Mouse (Mus musculus) midbrain, embryonic 15.5 days (tissue): ENCODE measurements at regions not wholly inside any gene's neighbourhood (a gene's known extent, or its start where the extent isn't known, plus 50 kb on each side); places are given as distances from the start of the nearest gene placed in this dataset.
A peak's percentile ranks its signal among the peaks of the same experiment; 100 is the strongest.

Experiments used
- ATAC-seq: fragments of 200-750 bp; cut with Nextera tagmentation; replicated peaks from 2 replicates; pipeline ENCODE4 v1.8.0; 2017; ENCODE audit warnings: moderate TSS enrichment
- H3K27ac ChIP-seq: fragments of 300-500 bp; sonication (generic); 2 replicates; pipeline ENCODE4 v1.5.1; 2015; ENCODE audit warnings: mild to moderate bottlenecking, inconsistent platforms
- H3K27me3 ChIP-seq: fragments of 300-500 bp; sonication (generic); replicated peaks from 2 replicates; pipeline ENCODE4 v1.6.1; 2015; ENCODE audit warnings: inconsistent platforms
- H3K36me3 ChIP-seq: fragments of 300-500 bp; sonication (generic); replicated peaks from 2 replicates; pipeline ENCODE4 v1.6.1; 2015; ENCODE audit warnings: inconsistent platforms
- H3K4me1 ChIP-seq: fragments of 300-500 bp; sonication (generic); 2 replicates; pipeline ENCODE4 v1.6.1; 2015; ENCODE audit warnings: inconsistent platforms
- H3K4me2 ChIP-seq: fragments of 300-500 bp; sonication (generic); 2 replicates; pipeline ENCODE4 v1.6.1; 2015; ENCODE audit warnings: inconsistent platforms, mild to moderate bottlenecking, moderate library complexity
- H3K4me3 ChIP-seq: fragments of 300-500 bp; sonication (generic); 2 replicates; pipeline ENCODE4 v1.5.1; 2015; ENCODE audit warnings: mild to moderate bottlenecking, inconsistent platforms
- H3K9ac ChIP-seq: fragments of 300-500 bp; sonication (generic); 2 replicates; pipeline ENCODE4 v1.6.1; 2015; ENCODE audit warnings: mild to moderate bottlenecking, inconsistent platforms
- H3K9me3 ChIP-seq: fragments of 300-500 bp; sonication (generic); 2 replicates; pipeline ENCODE4 v1.6.1; 2016; ENCODE audit warnings: inconsistent platforms
- WGBS: fragments of 180-500 bp; shearing (Covaris S2); methylation state at CpG from one replicate; pipeline ENCODE4 v1.1.7; 2015; ENCODE audit warnings: mixed read lengths; 5-methylcytosine and 5-hydroxymethylcytosine counted together

- H3K4me2 ChIP-seq: no peak overlapping the region
- no peak for ATAC-seq
- H3K27me3 ChIP-seq: no peaks in the 10 kb centered on the region
- H3K36me3 ChIP-seq: no peaks in the 10 kb centered on the region
- H3K4me3 ChIP-seq: no peak overlapping the region
- H3K4me1 ChIP-seq: peaks cover 10% of the 10 kb centered on the region; the same call in 1 of the 2 replicates
- WGBS: 63% methylated on average over 3 of the region's 3 CpGs
- no peak overlapping the region for H3K9ac ChIP-seq
- no peak overlapping the region for H3K27ac ChIP-seq
- H3K9me3 ChIP-seq: no peaks in the 10 kb centered on the region
Observed at GRCm38 (mm10) chr12:39921481-39921880, 116.3 kb downstream of the Arl4a start.

GRCm38 (mm10) chr12:39920466-39920913 is 117.3 kb downstream of the Arl4a start:
- Histone ChIP-seq H3K27me3 (no peaks in the 10 kb centered on the region), H3K9ac (no peak overlapping the region), H3K4me3 (no peak overlapping the region), H3K36me3 (no peaks in the 10 kb centered on the region), H3K27ac (peak overlapping the region; percentile 25; the same call in 1 of the 2 replicates), H3K9me3 (no peaks in the 10 kb centered on the region), H3K4me2 (peak overlapping the region; percentile 40), H3K4me1 (peaks cover 10% of the 10 kb centered on the region; the same call in 1 of the 2 replicates)
- WGBS: 2% methylated on average over 8 of the region's 8 CpGs
- ATAC-seq: peak; percentile 93

- no peaks in the 10 kb centered on the region for H3K36me3 ChIP-seq
- no peak overlapping the region for H3K27ac ChIP-seq
- H3K4me3 ChIP-seq: no peak overlapping the region
- H3K9me3 ChIP-seq: no peaks in the 10 kb centered on the region
- no peak overlapping the region for H3K4me2 ChIP-seq
- no peak for ATAC-seq
- peaks cover 10% of the 10 kb centered on the region; the same call in 1 of the 2 replicates for H3K4me1 ChIP-seq
- WGBS: 70% methylated on average over 2 of the region's 2 CpGs
- H3K27me3 ChIP-seq: no peaks in the 10 kb centered on the region
- H3K9ac ChIP-seq: no peak overlapping the region
Observed at GRCm38 (mm10) chr12:39919909-39920308, 117.9 kb downstream of the Arl4a start.

GRCm38 (mm10) chr12:39888493-39888892 is 149.3 kb downstream of the Arl4a start:
- H3K9ac ChIP-seq: no peak overlapping the region
- no peaks in the 10 kb centered on the region for H3K27me3 ChIP-seq
- H3K27ac ChIP-seq: no peak overlapping the region
- H3K4me3 ChIP-seq: no peak overlapping the region
- ATAC-seq: no peak
- H3K9me3 ChIP-seq: no peaks in the 10 kb centered on the region
- no peak overlapping the region for H3K4me2 ChIP-seq
- H3K4me1 ChIP-seq: no peaks in the 10 kb centered on the region
- H3K36me3 ChIP-seq: no peaks in the 10 kb centered on the region
- 48% methylated on average over 5 of the region's 5 CpGs for WGBS

- Histone ChIP-seq H3K4me1 (no peaks in the 10 kb centered on the region), H3K9me3 (no peaks in the 10 kb centered on the region), H3K36me3 (no peaks in the 10 kb centered on the region), H3K27me3 (no peaks in the 10 kb centered on the region), H3K9ac (no peak overlapping the region), H3K27ac (no peak overlapping the region), H3K4me3 (no peak overlapping the region), H3K4me2 (no peak overlapping the region)
- ATAC-seq: no peak
- WGBS: 64% methylated on average over 3 of the region's 3 CpGs
Observed at GRCm38 (mm10) chr12:39885366-39885765, 152.5 kb downstream of the Arl4a start.

- WGBS: 91% methylated on average over 1 of the region's 1 CpGs
- Histone ChIP-seq H3K9me3 (no peaks in the 10 kb centered on the region), H3K4me1 (no peaks in the 10 kb centered on the region)
Observed at GRCm38 (mm10) chr12:39880309-39880708, 157.5 kb downstream of the Arl4a start.

GRCm38 (mm10) chr12:39873917-39874316 is 163.9 kb downstream of the Arl4a start:
- Histone ChIP-seq H3K4me1 (no peaks in the 10 kb centered on the region), H3K9me3 (no peaks in the 10 kb centered on the region), H3K4me3 (no peak overlapping the region), H3K27me3 (no peaks in the 10 kb centered on the region), H3K4me2 (no peak overlapping the region), H3K36me3 (no peaks in the 10 kb centered on the region), H3K27ac (no peak overlapping the region), H3K9ac (no peak overlapping the region)
- ATAC-seq: no peak
- WGBS: 94% methylated on average over 6 of the region's 6 CpGs

More at GRCm38 (mm10) chr12:39880309-39880708, 157.5 kb downstream of the Arl4a start:
- H3K27me3 ChIP-seq: no peaks in the 10 kb centered on the region
- no peaks in the 10 kb centered on the region for H3K36me3 ChIP-seq
- ATAC-seq: no peak
- H3K9ac ChIP-seq: no peak overlapping the region
- H3K27ac ChIP-seq: no peak overlapping the region
- no peak overlapping the region for H3K4me2 ChIP-seq
- H3K4me3 ChIP-seq: no peak overlapping the region

- WGBS: 95% methylated on average over 1 of the region's 1 CpGs
- no peaks in the 10 kb centered on the region for H3K9me3 ChIP-seq
- no peak overlapping the region for H3K27ac ChIP-seq
- H3K4me3 ChIP-seq: no peak overlapping the region
- H3K4me1 ChIP-seq: no peaks in the 10 kb centered on the region
- no peaks in the 10 kb centered on the region for H3K36me3 ChIP-seq
- H3K9ac ChIP-seq: no peak overlapping the region
- ATAC-seq: no peak
- H3K4me2 ChIP-seq: no peak overlapping the region
- H3K27me3 ChIP-seq: no peaks in the 10 kb centered on the region
Observed at GRCm38 (mm10) chr12:39861797-39862196, 176.0 kb downstream of the Arl4a start.

GRCm38 (mm10) chr12:39851610-39852009 is 186.2 kb downstream of the Arl4a start:
- Histone ChIP-seq H3K4me1 (no peaks in the 10 kb centered on the region), H3K27me3 (no peaks in the 10 kb centered on the region), H3K4me2 (no peak overlapping the region), H3K27ac (no peak overlapping the region), H3K36me3 (no peaks in the 10 kb centered on the region), H3K9ac (no peak overlapping the region), H3K4me3 (no peak overlapping the region), H3K9me3 (no peaks in the 10 kb centered on the region)
- WGBS: 86% methylated on average over 6 of the region's 6 CpGs
- ATAC-seq: no peak

- no peak overlapping the region for H3K4me3 ChIP-seq
Observed at GRCm38 (mm10) chr12:39849346-39850058, 188.3 kb downstream of the Arl4a start.

GRCm38 (mm10) chr12:39840615-39841014 is 197.2 kb downstream of the Arl4a start:
- Histone ChIP-seq H3K9me3 (no peaks in the 10 kb centered on the region), H3K4me1 (no peaks in the 10 kb centered on the region), H3K27ac (no peak overlapping the region), H3K4me2 (no peak overlapping the region), H3K27me3 (no peaks in the 10 kb centered on the region), H3K4me3 (no peak overlapping the region), H3K36me3 (no peaks in the 10 kb centered on the region), H3K9ac (no peak overlapping the region)
- no peak for ATAC-seq
- WGBS: 93% methylated on average over 2 of the region's 2 CpGs

More at GRCm38 (mm10) chr12:39849346-39850058, 188.3 kb downstream of the Arl4a start:
- no peaks in the 10 kb centered on the region for H3K4me1 ChIP-seq
- no peak overlapping the region for H3K9ac ChIP-seq
- no peak for ATAC-seq
- 69% methylated on average over 3 of the region's 3 CpGs for WGBS
- no peaks in the 10 kb centered on the region for H3K27me3 ChIP-seq
- H3K4me2 ChIP-seq: no peak overlapping the region
- H3K27ac ChIP-seq: no peak overlapping the region
- no peaks in the 10 kb centered on the region for H3K36me3 ChIP-seq
- no peaks in the 10 kb centered on the region for H3K9me3 ChIP-seq

- Histone ChIP-seq H3K4me1 (no peaks in the 10 kb centered on the region), H3K36me3 (no peaks in the 10 kb centered on the region), H3K4me3 (no peak overlapping the region), H3K27ac (no peak overlapping the region), H3K4me2 (no peak overlapping the region), H3K9me3 (no peaks in the 10 kb centered on the region), H3K27me3 (no peaks in the 10 kb centered on the region), H3K9ac (no peak overlapping the region)
- WGBS: 83% methylated on average over 1 of the region's 1 CpGs
- ATAC-seq: no peak
Observed at GRCm38 (mm10) chr12:39840179-39840578, 197.6 kb downstream of the Arl4a start.

- no peaks in the 10 kb centered on the region for H3K27me3 ChIP-seq
- H3K9me3 ChIP-seq: no peaks in the 10 kb centered on the region
- no peak overlapping the region for H3K9ac ChIP-seq
- 73% methylated on average over 7 of the region's 7 CpGs for WGBS
- no peak overlapping the region for H3K4me2 ChIP-seq
- H3K4me3 ChIP-seq: no peak overlapping the region
- no peaks in the 10 kb centered on the region for H3K4me1 ChIP-seq
- no peak for ATAC-seq
- H3K27ac ChIP-seq: no peak overlapping the region
- H3K36me3 ChIP-seq: no peaks in the 10 kb centered on the region
Observed at GRCm38 (mm10) chr12:39831079-39831478, 206.7 kb downstream of the Arl4a start.
